8 mouse cellular contexts compared by ENCODE assay signal in genomic region chr15:12824197-12824952, GRCm38 (mm10). TPM values are rescaled to one million over a fixed set of nuclear protein-coding genes. Genes with fewer than 3 reads are reported as not detected.
DNase-seq lines count a peak whose midpoint lies in the region; ATAC-seq and TF ChIP-seq lines count a peak whose summit lies in the region.

TSS of gene 6030458C11Rik (minus strand) at chr15:12824649.
TSS of gene Drosha (plus strand) at chr15:12824815.

- no peaks in the 10 kb centered on the region for H3K27me3 ChIP-seq in embryonic facial prominence, embryonic 15.5 days
- no peaks in the 10 kb centered on the region for H3K27me3 ChIP-seq in limb, embryonic 14.5 days (ENCODE audit: control insufficient read depth, insufficient read depth, low read length)
- no peaks in the 10 kb centered on the region for H3K27me3 ChIP-seq in midbrain, postnatal 0 days (ENCODE audit: insufficient read depth, low read length)

- peak within 1 kb of the TSS; percentile 72 for H3K27ac ChIP-seq in bone marrow, adult 2 months (ENCODE audit: control insufficient read depth, insufficient read depth, low read depth, low read length, poor library complexity)
- peak within 1 kb of the TSS; percentile 60 for H3K27ac ChIP-seq in embryonic facial prominence, embryonic 15.5 days (replicated peaks)
- peak within 1 kb of the TSS; percentile 76 for H3K27ac ChIP-seq in limb, embryonic 14.5 days (replicated peaks; ENCODE audit: low read depth, low read length)
- peak within 1 kb of the TSS; percentile 90 for H3K27ac ChIP-seq in midbrain, postnatal 0 days (ENCODE audit: low read depth, low read length)

- peak within 1 kb of the TSS; percentile 71 for H3K4me2 ChIP-seq in embryonic facial prominence, embryonic 15.5 days (replicated peaks)
- peak within 1 kb of the TSS; percentile 71 for H3K4me2 ChIP-seq in limb, embryonic 14.5 days (replicated peaks; ENCODE audit: low read depth, low read length, severe bottlenecking)
- H3K4me2 ChIP-seq in midbrain, postnatal 0 days (ENCODE audit: low read depth, low read length, poor library complexity, severe bottlenecking) = peak within 1 kb of the TSS; percentile 66

- no peaks in the 10 kb centered on the region for H3K9me3 ChIP-seq in embryonic facial prominence, embryonic 15.5 days (replicated peaks)
- H3K9me3 ChIP-seq in limb, embryonic 14.5 days (ENCODE audit: control insufficient read depth, low read length) = no peaks in the 10 kb centered on the region
- no peaks in the 10 kb centered on the region for H3K9me3 ChIP-seq in midbrain, postnatal 0 days (ENCODE audit: low read length)

- H3K9ac ChIP-seq in embryonic facial prominence, embryonic 15.5 days = peak within 1 kb of the TSS; percentile 96
- peak within 1 kb of the TSS; percentile 88 for H3K9ac ChIP-seq in limb, embryonic 14.5 days (ENCODE audit: low read depth, low read length, severe bottlenecking)
- peak within 1 kb of the TSS; percentile 94 for H3K9ac ChIP-seq in midbrain, postnatal 0 days (replicated peaks; ENCODE audit: low read length, poor library complexity, severe bottlenecking)

- ATAC-seq in embryonic facial prominence, embryonic 15.5 days (ENCODE audit: insufficient number of reproducible peaks, low FRiP score, low TSS enrichment, low read depth) = peak; percentile 100
- ATAC-seq in limb, embryonic 14.5 days (ENCODE audit: low FRiP score, low read depth) = peak; percentile 100
- peak; percentile 100 for ATAC-seq in midbrain, postnatal 0 days (ENCODE audit: low FRiP score)

- no peak for TF ChIP-seq CTCF in bone marrow, adult 2 months (IDR thresholded peaks at IDR 0.05; ENCODE audit: control insufficient read depth, insufficient read depth, low read length)
- TF ChIP-seq CTCF in midbrain, postnatal 0 days (IDR thresholded peaks at IDR 0.05) = no peak

- WGBS in bone marrow, adult 2 months = under 1% methylated on average over 67 of the region's 67 CpGs
- WGBS in embryonic facial prominence, embryonic 15.5 days = under 1% methylated on average over 67 of the region's 67 CpGs
- WGBS in limb, embryonic 14.5 days = 2% methylated on average over 65 of the region's 67 CpGs
- WGBS in midbrain, postnatal 0 days = under 1% methylated on average over 67 of the region's 67 CpGs

- DNase-seq in 416B (ENCODE audit: low read depth) = peak; percentile 99
- DNase-seq in heart, adult 8-10 months (ENCODE audit: low spot score) = peak; percentile 100
- peak; percentile 99 for DNase-seq in kidney, adult 9 months
- DNase-seq in limb, embryonic 14.5 days (ENCODE audit: low spot score) = peak; percentile 99
- peak; percentile 99 for DNase-seq in midbrain, postnatal 0 days (ENCODE audit: low spot score)
- DNase-seq in spleen, postnatal 14 days (ENCODE audit: low spot score in 2 of 2) = peak; percentile 96

- H3K4me3 ChIP-seq in bone marrow, adult 2 months (replicated peaks; ENCODE audit: control insufficient read depth, low read depth, low read length) = peak within 1 kb of the TSS; percentile 99
- peak within 1 kb of the TSS; percentile 97 for H3K4me3 ChIP-seq in embryonic facial prominence, embryonic 15.5 days (replicated peaks)
- peak within 1 kb of the TSS; percentile 92 for H3K4me3 ChIP-seq in limb, embryonic 14.5 days (replicated peaks; ENCODE audit: low read length)
- peak within 1 kb of the TSS; percentile 91 for H3K4me3 ChIP-seq in midbrain, postnatal 0 days (ENCODE audit: low read depth, low read length)

- peaks cover 42% of the 10 kb centered on the region for H3K36me3 ChIP-seq in embryonic facial prominence, embryonic 15.5 days
- peaks cover 43% of the 10 kb centered on the region for H3K36me3 ChIP-seq in limb, embryonic 14.5 days (ENCODE audit: control insufficient read depth, insufficient read depth, low read length)
- peaks cover 18% of the 10 kb centered on the region for H3K36me3 ChIP-seq in midbrain, postnatal 0 days (ENCODE audit: insufficient read depth, low read length)

- TF ChIP-seq POLR2A in bone marrow, adult 2 months (IDR thresholded peaks at IDR 0.05; ENCODE audit: borderline replicate concordance, control insufficient read depth, low read depth, low read length) = peak; percentile 74; the same call in 1 of the 2 replicates
- peak; percentile 65; the same call in 1 of the 2 replicates for TF ChIP-seq POLR2A in limb, embryonic 14.5 days (IDR thresholded peaks at IDR 0.05; ENCODE audit: borderline replicate concordance, extremely low read depth, insufficient read depth, insufficient read length)

- no peaks in the 10 kb centered on the region; the same call in 1 of the 2 replicates for H3K4me1 ChIP-seq in bone marrow, adult 2 months (ENCODE audit: control insufficient read depth, insufficient read depth, low read length)
- peaks cover 14% of the 10 kb centered on the region for H3K4me1 ChIP-seq in embryonic facial prominence, embryonic 15.5 days
- peaks cover 11% of the 10 kb centered on the region for H3K4me1 ChIP-seq in limb, embryonic 14.5 days (ENCODE audit: control insufficient read depth, insufficient read depth, low read length)
- H3K4me1 ChIP-seq in midbrain, postnatal 0 days (ENCODE audit: insufficient read depth, low read length) = peaks cover 11% of the 10 kb centered on the region

RNA-seq across cellular contexts. Expression of gene 6030458C11Rik, which starts in this region (rescaled TPM):
- 21.3 and 25.6 TPM in 2 replicates for polyA plus RNA-seq in bone marrow, adult 2 months (2011; ENCODE audit: insufficient read depth, insufficient read length, low replicate concordance, missing spikeins)
- 35.0 and 40.2 TPM in 2 replicates for polyA plus RNA-seq in embryonic facial prominence, embryonic 15.5 days (2015; fragmentation: Nextera tagmentation; extraction: Ambion mirVana)
- 10 to 100 TPM; 13.7 to 15.1 (median 14.3) TPM for total RNA-seq in heart, adult 8-10 months (2022)
- polyA plus RNA-seq in limb, embryonic 14.5 days (2012; rRNA removed) = 33.0 and 38.4 TPM in 2 replicates
- 27.8 and 27.9 TPM in 2 replicates for polyA plus RNA-seq in limb, embryonic 14.5 days (2014; fragmentation: Nextera tagmentation; extraction: Ambion mirVana)
- 21.3 and 21.9 TPM in 2 replicates for total RNA-seq in midbrain, postnatal 0 days (2014; rRNA removed)
- 21.8 and 22.1 TPM in 2 replicates for polyA plus RNA-seq in midbrain, postnatal 0 days (2015; fragmentation: Nextera tagmentation; extraction: Ambion mirVana)

RNA-seq across cellular contexts. Expression of gene Drosha, which starts in this region (rescaled TPM):
- 14.3 and 26.3 TPM in 2 replicates for polyA plus RNA-seq in bone marrow, adult 2 months (2011; ENCODE audit: insufficient read depth, insufficient read length, low replicate concordance, missing spikeins)
- 33.0 and 38.2 TPM in 2 replicates for polyA plus RNA-seq in embryonic facial prominence, embryonic 15.5 days (2015; fragmentation: Nextera tagmentation; extraction: Ambion mirVana)
- 10 to 100 TPM; 33.7 to 42.1 (median 38.8) TPM for total RNA-seq in heart, adult 8-10 months (2022)
- 31.9 and 34.3 TPM in 2 replicates for polyA plus RNA-seq in limb, embryonic 14.5 days (2012; rRNA removed)
- polyA plus RNA-seq in limb, embryonic 14.5 days (2014; fragmentation: Nextera tagmentation; extraction: Ambion mirVana) = 39.0 and 44.3 TPM in 2 replicates
- 41.5 and 45.4 TPM in 2 replicates for total RNA-seq in midbrain, postnatal 0 days (2014; rRNA removed)
- 41.2 and 44.8 TPM in 2 replicates for polyA plus RNA-seq in midbrain, postnatal 0 days (2015; fragmentation: Nextera tagmentation; extraction: Ambion mirVana)

Comparison
In these comparisons a context has a peak if more than half of its experiments do, and no peak if none do; other contexts are left out.
1. Peak in every context shown above with its lines: DNase-seq, ATAC-seq, H3K4me3 ChIP-seq and H3K27ac ChIP-seq.